Mouse (Mus musculus) G1E (cell line): Measurements from ENCODE around the gene Serinc3. TPM values are rescaled to one million over a fixed set of nuclear protein-coding genes. Genes with fewer than 3 reads are reported as not detected.

Experiments used
- ATAC-seq: 2 replicates; pipeline ENCODE4 v1.8.0; 2016; ENCODE audit warnings: mild to moderate bottlenecking; ENCODE audit not compliant: insufficient number of reproducible peaks, poor library complexity, low FRiP score, severe bottlenecking; ENCODE audit errors: extremely low read depth
- DNase-seq: peaks from one replicate; pipeline ENCODE4 v3.0.0; 2012; ENCODE audit warnings: low spot score
- H3K27me3 ChIP-seq: 2 replicates; pipeline ENCODE4 v1.6.1; 2012; ENCODE audit warnings: mild to moderate bottlenecking, low read length, inconsistent platforms; ENCODE audit not compliant: insufficient read depth
- H3K36me3 ChIP-seq: replicated peaks from 2 replicates; pipeline ENCODE3; 2012; ENCODE audit warnings: mild to moderate bottlenecking, inconsistent platforms
- H3K4me1 ChIP-seq: 2 replicates; pipeline ENCODE4 v1.6.1; 2012; ENCODE audit warnings: low read depth, low read length, inconsistent platforms, mixed read lengths; ENCODE audit not compliant: insufficient read depth
- H3K4me3 ChIP-seq: 2 replicates; pipeline ENCODE4 v1.5.1; 2012; ENCODE audit warnings: low read depth, mild to moderate bottlenecking, inconsistent platforms, low read length, moderate library complexity, mixed read lengths
- H3K9me3 ChIP-seq: replicated peaks from 2 replicates; pipeline ENCODE4 v1.6.1; 2012; ENCODE audit warnings: inconsistent platforms
- CTCF ChIP-seq: IDR thresholded peaks from 2 replicates; pipeline ENCODE4 v1.5.1; 2012; ENCODE audit warnings: low read depth, low read length, inconsistent platforms, mixed read lengths
- GATA1 ChIP-seq: IDR thresholded peaks from 2 replicates; pipeline ENCODE4 v1.6.1; 2012; ENCODE audit warnings: borderline replicate concordance, low read length, inconsistent platforms, mixed read lengths
- GATA2 ChIP-seq: IDR thresholded peaks from 2 replicates; pipeline ENCODE4 v1.6.1; 2012; ENCODE audit warnings: low read depth, low read length, inconsistent platforms, borderline replicate concordance
- POLR2AphosphoS5 ChIP-seq: IDR thresholded peaks from 2 replicates; pipeline ENCODE4 v1.6.1; 2012; ENCODE audit warnings: low read depth, low read length, inconsistent platforms; ENCODE audit not compliant: insufficient replicate concordance
- TAL1 ChIP-seq: conservative IDR thresholded peaks from 2 replicates; pipeline ENCODE4 v1.6.1; 2012; ENCODE audit warnings: low read depth, low read length, inconsistent platforms, mixed read lengths
- polyA plus RNA-seq: library from polyadenylated mRNA; stranded (reverse); fragments of >175 nt; gene quantifications from 2 replicates; pipeline ENCODE4 v1.2.3, GENCODE M21; 2012
- total RNA-seq, 2 experiments: library from RNA; stranded (forward) in 1 of 2; stranded (reverse) in 1 of 2; fragments of 200-1000 nt in 1 of 2; fragments of >200 nt in 1 of 2; fragmentation: Nextera tagmentation in 1 of 2; gene quantifications; 2 replicates each; pipeline ENCODE4 v1.2.3; 2014 to 2017

The Serinc3 gene
- total and polyA plus RNA-seq, 3 experiments = 7.2 to 156 (median 55.0) TPM

DNA sequence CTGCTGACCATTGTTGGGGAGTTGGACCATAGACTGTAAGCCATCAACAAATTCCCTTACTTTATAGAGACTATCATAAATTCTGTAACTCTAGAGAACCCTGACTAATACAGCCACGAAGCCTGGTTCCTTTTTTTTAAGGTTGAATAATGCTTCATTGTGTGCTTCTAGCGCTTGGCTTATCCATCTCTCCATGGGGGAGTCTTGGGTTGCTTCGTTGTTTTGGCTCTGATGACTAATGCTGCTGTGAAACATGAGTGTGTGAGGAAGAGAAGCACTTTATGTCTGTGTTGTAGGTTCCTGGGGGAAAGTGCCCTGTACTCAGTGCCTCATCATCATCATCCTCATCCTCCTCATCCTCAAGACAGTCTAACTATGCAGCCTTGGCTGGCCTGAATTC, 19.0 kb upstream of the Serinc3 start:
- ATAC-seq = no peak
- H3K4me1 ChIP-seq = peaks cover 39% of the 10 kb centered on the region
- H3K9me3 ChIP-seq = no peaks in the 10 kb centered on the region
- peaks cover 44% of the 10 kb centered on the region for H3K36me3 ChIP-seq
- TF ChIP-seq CTCF = no peak
- no peak for TF ChIP-seq POLR2AphosphoS5
- TF ChIP-seq TAL1 = no peak
- no peak for TF ChIP-seq GATA2
- no peak for TF ChIP-seq GATA1
- H3K27me3 ChIP-seq = no peaks in the 10 kb centered on the region
- no peak for DNase-seq
- H3K4me3 ChIP-seq = no peak overlapping the region

GRCm38 (mm10) chr2:163662698-163663221, 17.8 kb upstream of the Serinc3 start:
- Histone ChIP-seq H3K9me3 (no peaks in the 10 kb centered on the region), H3K4me1 (peaks cover 38% of the 10 kb centered on the region), H3K4me3 (no peak overlapping the region), H3K36me3 (peaks cover 42% of the 10 kb centered on the region), H3K27me3 (no peaks in the 10 kb centered on the region)
- no peak for TF ChIP-seq CTCF
- DNase-seq = no peak
- ATAC-seq = no peak

DNA sequence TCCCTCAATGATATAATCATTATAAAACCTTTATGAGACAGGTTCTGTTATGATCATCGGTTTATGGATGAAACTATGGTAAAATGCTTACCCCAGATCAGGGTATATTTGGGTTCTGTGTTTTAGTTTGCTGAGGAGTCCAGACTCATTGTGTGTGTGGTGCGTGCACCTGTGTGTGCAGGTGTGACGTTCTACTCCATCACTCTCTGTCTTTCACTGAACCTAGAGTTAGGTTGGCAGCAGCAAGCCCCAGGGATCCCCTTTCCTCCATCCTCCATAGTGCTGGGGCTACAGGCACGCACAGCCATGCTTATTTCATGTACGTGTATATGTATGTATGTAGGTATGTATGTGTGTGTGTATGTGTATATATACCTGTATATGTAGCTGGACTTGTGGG, 17.1 kb upstream of the Serinc3 start:
- Histone ChIP-seq H3K27me3 (no peaks in the 10 kb centered on the region), H3K4me1 (peaks cover 43% of the 10 kb centered on the region), H3K4me3 (no peak overlapping the region; the same call in 1 of the 2 replicates), H3K9me3 (no peaks in the 10 kb centered on the region), H3K36me3 (peaks cover 42% of the 10 kb centered on the region)
- ATAC-seq (no peak), DNase-seq (no peak)
- no peak for TF ChIP-seq GATA2

DNA sequence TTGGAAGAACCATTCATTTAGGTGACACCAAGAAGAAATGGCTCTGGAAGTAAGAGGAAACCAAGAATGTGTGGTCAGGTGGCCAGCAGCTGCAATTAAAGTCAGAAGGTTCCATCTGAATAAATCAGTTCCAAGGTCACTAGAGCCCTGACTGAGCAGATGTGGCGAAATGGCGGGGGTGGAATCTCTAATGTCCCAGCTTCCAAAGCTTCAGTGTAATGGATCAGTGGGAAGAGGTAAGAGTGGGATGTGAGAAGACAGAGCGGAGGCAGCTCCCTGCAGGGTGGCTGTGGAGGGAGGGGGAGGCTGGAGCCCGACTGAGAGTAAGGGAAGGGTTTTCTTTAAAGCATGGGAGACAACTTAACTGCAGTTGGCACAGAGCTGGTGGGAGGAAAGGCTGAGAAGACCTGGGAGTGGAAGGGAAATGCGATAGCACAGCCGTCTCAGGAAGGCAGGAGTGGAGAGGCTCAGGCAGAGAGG, 16.5 kb upstream of the Serinc3 start:
- ATAC-seq = no peak
- DNase-seq = no peak
- no peak overlapping the region for H3K4me3 ChIP-seq
- H3K27me3 ChIP-seq = no peaks in the 10 kb centered on the region
- TF ChIP-seq POLR2AphosphoS5 (no peak), TAL1 (no peak), CTCF (no peak), GATA1 (no peak), GATA2 (no peak)
- no peaks in the 10 kb centered on the region for H3K9me3 ChIP-seq
- peaks cover 39% of the 10 kb centered on the region for H3K36me3 ChIP-seq
- H3K4me1 ChIP-seq = peaks cover 43% of the 10 kb centered on the region

DNA sequence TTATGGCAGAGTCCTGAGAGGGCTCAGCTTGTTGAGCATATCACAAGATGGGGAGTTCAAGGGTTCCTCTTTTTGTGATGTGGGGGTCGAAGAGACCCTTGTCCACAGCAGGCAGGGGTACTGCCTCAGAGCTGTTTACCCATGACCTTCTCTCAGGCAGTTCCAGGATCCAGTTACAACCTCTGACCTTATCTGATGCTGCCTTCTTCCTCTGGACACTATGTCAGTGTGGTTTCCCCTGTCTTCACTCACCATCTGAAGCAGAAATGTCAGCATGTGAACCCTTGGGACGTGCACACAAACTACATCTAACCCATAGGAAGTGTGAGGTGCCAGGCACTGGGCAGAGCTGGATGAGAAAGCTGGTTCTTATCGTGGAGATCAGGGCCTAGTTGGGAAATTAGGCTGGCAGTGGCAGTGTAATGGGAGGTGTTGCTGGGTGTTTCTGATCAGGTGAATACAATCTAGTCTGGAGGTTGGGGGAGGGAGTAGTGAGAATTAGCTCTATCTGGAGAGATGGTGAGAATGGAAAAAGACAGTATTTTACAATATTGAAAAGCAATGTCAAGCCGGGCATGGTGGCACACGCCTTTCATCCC, 15.3 kb upstream of the Serinc3 start:
- DNase-seq (no peak), ATAC-seq (peak; percentile 55; the same call in 1 of the 2 replicates)
- peaks cover 39% of the 10 kb centered on the region for H3K4me1 ChIP-seq
- H3K36me3 ChIP-seq = peaks cover 32% of the 10 kb centered on the region
- no peak overlapping the region for H3K4me3 ChIP-seq
- no peak for TF ChIP-seq TAL1
- TF ChIP-seq GATA2 = no peak
- no peak for TF ChIP-seq POLR2AphosphoS5
- no peak for TF ChIP-seq GATA1
- no peaks in the 10 kb centered on the region for H3K27me3 ChIP-seq
- no peaks in the 10 kb centered on the region for H3K9me3 ChIP-seq

GRCm38 (mm10) chr2:163659431-163659830, 14.5 kb upstream of the Serinc3 start:
- Histone ChIP-seq H3K36me3 (peaks cover 28% of the 10 kb centered on the region), H3K4me3 (peak overlapping the region; percentile 84; the same call in 1 of the 2 replicates), H3K27me3 (no peaks in the 10 kb centered on the region), H3K9me3 (no peaks in the 10 kb centered on the region), H3K4me1 (peaks cover 39% of the 10 kb centered on the region)
- no peak for DNase-seq
- ATAC-seq = no peak
- TF ChIP-seq GATA1 = no peak
- TF ChIP-seq TAL1 = no peak
- no peak for TF ChIP-seq CTCF
- TF ChIP-seq POLR2AphosphoS5 = no peak
- no peak for TF ChIP-seq GATA2

DNA sequence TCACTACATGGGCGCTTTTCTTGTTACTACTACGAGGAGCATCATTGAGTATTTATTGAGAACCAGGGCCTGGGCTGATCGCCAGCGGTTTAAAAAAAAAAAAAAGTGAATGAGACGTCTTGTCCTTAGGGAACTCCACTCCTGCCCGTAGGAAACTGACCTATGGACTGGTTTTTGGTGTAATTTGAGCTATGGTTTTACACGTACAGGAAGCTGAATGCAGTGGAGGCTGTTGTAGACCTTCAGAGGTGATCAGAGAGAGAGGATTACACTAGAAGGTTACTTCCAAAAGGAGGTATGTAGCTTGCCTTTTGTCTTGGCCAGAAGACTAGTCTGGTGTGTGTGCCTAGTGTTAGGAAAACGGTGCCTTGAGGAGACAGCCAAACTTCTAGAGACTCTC, 14.0 kb upstream of the Serinc3 start:
- peaks cover 38% of the 10 kb centered on the region for H3K4me1 ChIP-seq
- TF ChIP-seq CTCF (no peak), POLR2AphosphoS5 (no peak), GATA1 (no peak), TAL1 (no peak), GATA2 (no peak)
- H3K9me3 ChIP-seq = no peaks in the 10 kb centered on the region
- no peak for ATAC-seq
- peak overlapping the region; percentile 84 for H3K4me3 ChIP-seq
- peaks cover 23% of the 10 kb centered on the region for H3K36me3 ChIP-seq
- no peaks in the 10 kb centered on the region for H3K27me3 ChIP-seq
- no peak for DNase-seq
